Mouse (Mus musculus): ENCODE results near the gene Thumpd1. TPM values are rescaled to one million over a fixed set of nuclear protein-coding genes. Genes with fewer than 3 reads are reported as not detected.

The Thumpd1 gene
- polyA plus RNA-seq, 1 experiment from 2014 or later, result 57.9 TPM

DNA sequence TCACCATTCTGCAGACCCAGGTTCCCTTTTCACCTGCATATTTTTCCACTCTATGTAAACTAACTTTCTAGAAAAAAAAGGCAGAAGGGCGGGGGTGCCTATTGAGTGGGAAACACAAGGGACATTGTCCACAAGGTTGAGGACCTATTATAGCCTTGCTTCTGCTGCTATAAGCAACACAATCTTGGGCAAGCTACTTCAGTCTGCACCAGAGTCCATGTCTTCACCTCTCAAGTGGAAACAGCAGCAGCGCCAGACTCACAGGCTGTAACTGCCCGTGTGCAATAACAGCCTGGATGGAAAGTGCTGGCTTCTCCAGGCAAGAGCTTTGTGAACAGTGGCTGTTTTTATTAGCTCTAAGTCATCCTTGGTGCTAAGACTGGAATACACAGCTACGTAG lies 28.3 kb downstream of the Thumpd1 start:
- Histone ChIP-seq H3K27me3 (ENCODE audit: control insufficient read depth, insufficient read depth, low read length) (no peaks in the 10 kb centered on the region), H3K9me3 (replicated peaks; ENCODE audit: control insufficient read depth, low read length) (no peaks in the 10 kb centered on the region), H3K36me3 (ENCODE audit: control insufficient read depth, insufficient read depth) (no peaks in the 10 kb centered on the region), H3K4me2 (ENCODE audit: low read depth, low read length) (no peak overlapping the region), H3K27ac (ENCODE audit: low read length) (no peak overlapping the region), H3K4me1 (ENCODE audit: control insufficient read depth, insufficient read depth, low read length) (no peaks in the 10 kb centered on the region), H3K4me3 (ENCODE audit: low read length) (no peak overlapping the region), H3K9ac (ENCODE audit: low read length) (no peak overlapping the region)
- ATAC-seq (replicated peaks; ENCODE audit: extremely low read depth, insufficient read depth, low FRiP score), result no peak
- 60% methylated on average over 4 of the region's 4 CpGs for WGBS

DNA sequence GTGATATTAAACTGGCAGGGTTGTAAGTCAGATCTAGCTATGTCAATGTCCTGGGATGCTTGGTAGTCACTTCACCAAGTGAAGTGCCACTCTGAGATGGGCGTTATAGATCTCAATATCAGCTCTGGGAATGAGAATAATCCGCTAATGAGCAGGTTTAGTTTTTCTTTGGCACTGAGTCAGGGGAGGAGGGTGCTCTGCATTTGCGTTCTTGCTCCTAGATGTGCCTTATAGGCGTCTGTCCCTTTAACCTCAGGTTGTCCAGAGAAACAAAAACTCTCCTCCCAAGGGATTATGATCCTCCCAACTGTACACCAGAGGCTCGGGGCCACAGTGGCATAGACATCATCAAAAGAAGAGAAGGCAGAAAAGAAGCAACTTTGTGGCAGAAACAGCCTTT lies 30.9 kb downstream of the Thumpd1 start, which contains the start of gene Acsm4:
TSS of gene Acsm4 (plus strand) at position 301 of the 400 bp plus-strand sequence.
- H3K4me2 ChIP-seq (ENCODE audit: low read depth, low read length), result no peak within 1 kb of the TSS
- no peaks in the 10 kb centered on the region for H3K36me3 ChIP-seq (ENCODE audit: control insufficient read depth, insufficient read depth)
- no peak within 1 kb of the TSS for H3K4me3 ChIP-seq (ENCODE audit: low read length)
- H3K27me3 ChIP-seq (ENCODE audit: control insufficient read depth, insufficient read depth, low read length), result no peaks in the 10 kb centered on the region
- no peaks in the 10 kb centered on the region for H3K9me3 ChIP-seq (replicated peaks; ENCODE audit: control insufficient read depth, low read length)
- no peaks in the 10 kb centered on the region for H3K4me1 ChIP-seq (ENCODE audit: control insufficient read depth, insufficient read depth, low read length)
- H3K9ac ChIP-seq (ENCODE audit: low read length), result no peak within 1 kb of the TSS
- WGBS, result 77% methylated on average over 5 of the region's 5 CpGs
- no peak for ATAC-seq (replicated peaks; ENCODE audit: extremely low read depth, insufficient read depth, low FRiP score)
- no peak within 1 kb of the TSS for H3K27ac ChIP-seq (ENCODE audit: low read length)

DNA sequence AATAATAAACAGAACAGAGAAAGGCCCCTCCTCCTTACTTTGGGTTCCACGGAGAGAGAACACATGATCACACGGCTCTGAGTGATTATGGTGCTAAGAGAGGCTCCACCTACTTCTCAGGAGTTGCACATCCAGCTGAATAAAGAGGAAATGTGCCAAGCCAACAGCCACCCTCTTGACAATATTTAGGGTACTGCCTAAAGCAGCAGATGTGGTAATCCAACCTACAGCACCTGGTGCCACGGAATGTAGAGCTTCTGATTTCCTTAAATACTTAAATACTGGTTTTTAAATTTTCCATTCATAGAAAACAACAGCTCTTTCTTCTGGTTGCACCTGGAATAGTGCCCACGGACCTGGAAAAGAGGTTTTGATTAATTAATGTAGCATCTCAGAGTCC lies 37.9 kb downstream of the Thumpd1 start:
- Histone ChIP-seq H3K36me3 (ENCODE audit: control insufficient read depth, insufficient read depth) (no peaks in the 10 kb centered on the region), H3K9ac (ENCODE audit: low read length) (no peak overlapping the region), H3K9me3 (replicated peaks; ENCODE audit: control insufficient read depth, low read length) (no peaks in the 10 kb centered on the region), H3K4me1 (ENCODE audit: control insufficient read depth, insufficient read depth, low read length) (no peaks in the 10 kb centered on the region), H3K27me3 (ENCODE audit: control insufficient read depth, insufficient read depth, low read length) (no peaks in the 10 kb centered on the region), H3K4me3 (ENCODE audit: low read length) (no peak overlapping the region), H3K4me2 (ENCODE audit: low read depth, low read length) (no peak overlapping the region), H3K27ac (ENCODE audit: low read length) (no peak overlapping the region)
- no peak for ATAC-seq (replicated peaks; ENCODE audit: extremely low read depth, insufficient read depth, low FRiP score)
- 59% methylated on average over 4 of the region's 4 CpGs for WGBS

DNA sequence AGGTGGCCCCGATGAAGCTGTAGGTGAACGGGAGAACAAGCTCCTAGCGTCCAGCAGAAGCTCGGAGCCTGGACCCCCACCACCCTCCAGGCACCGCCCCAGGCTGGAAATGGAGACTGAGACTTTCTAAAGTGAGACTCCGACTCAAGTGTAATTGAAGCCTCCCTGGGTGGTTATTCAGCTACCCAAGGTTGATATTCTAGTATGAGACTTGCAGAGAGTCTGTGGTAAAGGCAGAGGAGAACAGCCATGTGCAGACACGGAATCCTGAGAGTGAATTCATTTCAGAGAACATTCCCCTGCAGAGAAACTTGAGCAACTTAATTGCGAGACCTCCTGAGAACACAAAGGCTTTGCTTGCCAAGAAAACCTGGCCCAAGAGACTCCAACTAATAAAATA lies 40.5 kb downstream of the Thumpd1 start:
- Histone ChIP-seq H3K36me3 (ENCODE audit: control insufficient read depth, insufficient read depth) (no peaks in the 10 kb centered on the region), H3K27ac (ENCODE audit: low read length) (no peak overlapping the region), H3K4me3 (ENCODE audit: low read length) (no peak overlapping the region), H3K4me2 (ENCODE audit: low read depth, low read length) (no peak overlapping the region), H3K4me1 (ENCODE audit: control insufficient read depth, insufficient read depth, low read length) (no peaks in the 10 kb centered on the region), H3K9ac (ENCODE audit: low read length) (no peak overlapping the region), H3K27me3 (ENCODE audit: control insufficient read depth, insufficient read depth, low read length) (no peaks in the 10 kb centered on the region), H3K9me3 (replicated peaks; ENCODE audit: control insufficient read depth, low read length) (no peaks in the 10 kb centered on the region)
- ATAC-seq (replicated peaks; ENCODE audit: extremely low read depth, insufficient read depth, low FRiP score), result no peak
- 58% methylated on average over 8 of the region's 8 CpGs for WGBS

DNA sequence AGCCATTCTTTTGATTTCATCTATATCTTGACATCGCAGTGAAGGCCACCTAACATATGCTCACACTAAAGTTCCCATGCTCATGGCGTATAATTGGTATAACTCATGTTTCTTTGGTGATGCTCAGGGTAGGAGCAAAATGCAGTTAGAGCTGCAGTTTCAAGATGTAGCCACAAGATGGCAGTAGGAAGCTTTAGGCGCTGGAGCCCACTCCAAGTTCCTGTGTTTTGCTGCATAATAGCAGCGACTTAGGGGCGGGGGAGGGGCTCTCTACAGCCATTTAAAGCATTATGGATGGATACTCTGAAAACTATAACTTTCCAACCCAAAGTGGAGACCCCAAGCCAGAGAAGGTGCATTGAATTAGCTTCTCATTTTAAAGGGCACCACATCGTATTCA lies 47.1 kb downstream of the Thumpd1 start:
- ATAC-seq (replicated peaks; ENCODE audit: extremely low read depth, insufficient read depth, low FRiP score), result no peak
- H3K27ac ChIP-seq (ENCODE audit: low read length), result no peak overlapping the region
- no peak overlapping the region for H3K9ac ChIP-seq (ENCODE audit: low read length)
- 16% methylated on average over 6 of the region's 6 CpGs for WGBS
- H3K4me2 ChIP-seq (ENCODE audit: low read depth, low read length), result no peak overlapping the region
- no peaks in the 10 kb centered on the region for H3K27me3 ChIP-seq (ENCODE audit: control insufficient read depth, insufficient read depth, low read length)
- H3K36me3 ChIP-seq (ENCODE audit: control insufficient read depth, insufficient read depth), result no peaks in the 10 kb centered on the region
- no peaks in the 10 kb centered on the region for H3K9me3 ChIP-seq (replicated peaks; ENCODE audit: control insufficient read depth, low read length)
- H3K4me3 ChIP-seq (ENCODE audit: low read length), result no peak overlapping the region
- no peaks in the 10 kb centered on the region for H3K4me1 ChIP-seq (ENCODE audit: control insufficient read depth, insufficient read depth, low read length)

DNA sequence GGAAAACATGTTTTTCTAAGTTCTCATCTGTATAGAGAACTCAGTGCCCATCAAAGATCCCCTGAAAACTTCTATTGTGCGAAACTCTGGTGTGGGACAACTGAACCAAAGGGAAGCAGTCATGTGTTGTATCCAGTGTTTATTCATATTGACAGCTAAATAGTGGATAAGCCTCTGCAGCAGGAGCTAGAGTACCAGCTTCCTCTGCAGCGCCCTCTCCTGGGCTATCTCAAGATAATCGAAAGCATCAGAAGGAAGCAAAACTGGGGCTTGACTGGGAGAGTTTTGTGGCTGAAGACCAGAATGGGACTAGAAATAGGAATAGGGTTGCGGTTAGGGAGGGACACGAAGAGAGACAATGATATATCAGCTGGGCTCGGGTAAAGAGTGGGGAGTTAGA lies 49.7 kb downstream of the Thumpd1 start:
- ATAC-seq (replicated peaks; ENCODE audit: extremely low read depth, insufficient read depth, low FRiP score), result no peak
- 45% methylated on average over 6 of the region's 6 CpGs for WGBS
- H3K27me3 ChIP-seq (ENCODE audit: control insufficient read depth, insufficient read depth, low read length), result no peaks in the 10 kb centered on the region
- no peak overlapping the region for H3K4me3 ChIP-seq (ENCODE audit: low read length)
- no peak overlapping the region for H3K4me2 ChIP-seq (ENCODE audit: low read depth, low read length)
- H3K36me3 ChIP-seq (ENCODE audit: control insufficient read depth, insufficient read depth), result no peaks in the 10 kb centered on the region
- H3K4me1 ChIP-seq (ENCODE audit: control insufficient read depth, insufficient read depth, low read length), result no peaks in the 10 kb centered on the region
- H3K9me3 ChIP-seq (replicated peaks; ENCODE audit: control insufficient read depth, low read length), result no peaks in the 10 kb centered on the region
- no peak overlapping the region for H3K9ac ChIP-seq (ENCODE audit: low read length)
- H3K27ac ChIP-seq (ENCODE audit: low read length), result no peak overlapping the region

DNA sequence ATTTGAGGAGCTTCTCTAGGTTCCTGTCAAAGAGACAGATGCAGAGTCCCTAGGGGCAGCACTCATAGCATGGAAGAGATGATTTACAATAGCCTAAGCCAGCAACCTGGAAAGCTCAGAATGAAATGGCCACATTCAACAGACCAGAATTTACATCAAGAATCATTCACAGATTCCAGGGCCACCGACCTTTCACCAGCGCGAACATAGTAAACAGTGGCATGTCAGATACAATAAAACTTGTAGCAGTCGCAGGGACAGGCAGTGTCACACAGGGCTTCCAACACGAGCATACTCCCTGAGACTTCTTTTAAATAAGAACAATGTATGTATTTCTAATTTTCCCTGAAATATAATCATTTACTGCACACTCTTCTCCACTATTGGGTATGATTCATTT lies 50.2 kb downstream of the Thumpd1 start:
- H3K9me3 ChIP-seq (replicated peaks; ENCODE audit: control insufficient read depth, low read length), result no peaks in the 10 kb centered on the region
- H3K4me2 ChIP-seq (ENCODE audit: low read depth, low read length), result no peak overlapping the region
- no peak overlapping the region for H3K27ac ChIP-seq (ENCODE audit: low read length)
- 73% methylated on average over 5 of the region's 5 CpGs for WGBS
- H3K4me3 ChIP-seq (ENCODE audit: low read length), result no peak overlapping the region
- no peaks in the 10 kb centered on the region for H3K4me1 ChIP-seq (ENCODE audit: control insufficient read depth, insufficient read depth, low read length)
- ATAC-seq (replicated peaks; ENCODE audit: extremely low read depth, insufficient read depth, low FRiP score), result no peak
- no peaks in the 10 kb centered on the region for H3K36me3 ChIP-seq (ENCODE audit: control insufficient read depth, insufficient read depth)
- no peaks in the 10 kb centered on the region for H3K27me3 ChIP-seq (ENCODE audit: control insufficient read depth, insufficient read depth, low read length)
- H3K9ac ChIP-seq (ENCODE audit: low read length), result no peak overlapping the region

DNA sequence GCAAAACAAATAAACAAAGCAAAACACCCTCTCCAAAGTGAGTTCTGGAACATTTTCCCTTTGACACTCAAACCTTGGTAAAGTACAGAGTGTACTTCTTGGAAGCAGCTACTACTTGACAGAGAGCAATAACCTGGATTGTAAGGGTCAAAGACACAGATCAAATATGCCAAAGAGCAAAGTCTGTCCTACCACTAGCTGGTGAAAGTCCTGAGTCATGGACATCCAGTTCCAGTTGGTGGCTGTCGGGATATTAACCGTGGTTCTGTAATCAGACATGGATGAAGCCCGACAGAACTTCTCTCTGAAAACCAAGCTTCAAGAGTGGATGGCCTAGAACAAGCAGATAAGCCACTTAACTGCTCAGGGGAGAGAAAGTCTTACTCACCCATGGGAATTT lies 52.7 kb downstream of the Thumpd1 start:
- Histone ChIP-seq H3K9me3 (replicated peaks; ENCODE audit: control insufficient read depth, low read length) (no peaks in the 10 kb centered on the region), H3K4me2 (ENCODE audit: low read depth, low read length) (no peak overlapping the region), H3K36me3 (ENCODE audit: control insufficient read depth, insufficient read depth) (no peaks in the 10 kb centered on the region), H3K4me1 (ENCODE audit: control insufficient read depth, insufficient read depth, low read length) (no peaks in the 10 kb centered on the region), H3K27me3 (ENCODE audit: control insufficient read depth, insufficient read depth, low read length) (no peaks in the 10 kb centered on the region), H3K9ac (ENCODE audit: low read length) (no peak overlapping the region), H3K4me3 (ENCODE audit: low read length) (no peak overlapping the region), H3K27ac (ENCODE audit: low read length) (no peak overlapping the region)
- no peak for ATAC-seq (replicated peaks; ENCODE audit: extremely low read depth, insufficient read depth, low FRiP score)
- 82% methylated on average over 3 of the region's 3 CpGs for WGBS

All from heart, embryonic 16.5 days (tissue).